Comparison of ENCODE assay signal across 10 mouse cellular contexts in genomic region chr15:78325671-78326339, GRCm38 (mm10). TPM values are rescaled to one million over a fixed set of nuclear protein-coding genes. Genes with fewer than 3 reads are reported as not detected.
A peak's percentile ranks its signal among the peaks of the same experiment; 100 is the strongest.
DNase-seq lines count a peak whose midpoint lies in the region; ATAC-seq and TF ChIP-seq lines count a peak whose summit lies in the region.
"Had no signal": no experiment of that assay in that cellular context is flagged by ENCODE, and none has a peak within 500 bp of the region (broad histone marks: within the 10 kb centered on the region; RNA-seq: fewer than 3 reads in every experiment).

TSS of gene Csf2rb (plus strand) at chr15:78325752.

- TF ChIP-seq CTCF in intestine, postnatal 0 days (IDR thresholded peaks at IDR 0.05; ENCODE audit: low read depth), result no peak
- no peak for TF ChIP-seq CTCF in bone marrow macrophage, adult 2 months (IDR thresholded peaks at IDR 0.05; ENCODE audit: low read depth, low read length)

- H3K9ac ChIP-seq in intestine, postnatal 0 days (ENCODE audit: low read depth, low read length), result 0 out of 2 replicates have a peak within 1 kb of the TSS, but pooled peaks have one; percentile 18
- no peak within 1 kb of the TSS for H3K9ac ChIP-seq in intestine, embryonic 15.5 days
- H3K9ac ChIP-seq in liver, embryonic 16.5 days (ENCODE audit: low read depth, low read length), result 0 out of 2 replicates have a peak within 1 kb of the TSS, but pooled peaks have one; percentile 28

- no peaks in the 10 kb centered on the region for H3K9me3 ChIP-seq in intestine, postnatal 0 days (ENCODE audit: control insufficient read depth)
- no peaks in the 10 kb centered on the region for H3K9me3 ChIP-seq in intestine, embryonic 15.5 days
- H3K9me3 ChIP-seq in liver, embryonic 16.5 days (replicated peaks; ENCODE audit: control insufficient read depth, low read length), result no peaks in the 10 kb centered on the region
- H3K9me3 ChIP-seq: hindbrain, embryonic 10.5 days had no signal

- no peaks in the 10 kb centered on the region for H3K27me3 ChIP-seq in intestine, postnatal 0 days (replicated peaks; ENCODE audit: control insufficient read depth, insufficient read depth, low read length)
- no peaks in the 10 kb centered on the region for H3K27me3 ChIP-seq in intestine, embryonic 15.5 days (replicated peaks)
- H3K27me3 ChIP-seq in liver, embryonic 16.5 days (ENCODE audit: control insufficient read depth, insufficient read depth, low read depth, low read length), result no peaks in the 10 kb centered on the region

- no peak within 1 kb of the TSS for H3K4me2 ChIP-seq in intestine, postnatal 0 days (replicated peaks; ENCODE audit: low read depth)
- no peak within 1 kb of the TSS for H3K4me2 ChIP-seq in intestine, embryonic 15.5 days (replicated peaks)
- no peak within 1 kb of the TSS for H3K4me2 ChIP-seq in liver, embryonic 16.5 days (ENCODE audit: low read depth, low read length)

- peak; percentile 36 for DNase-seq in skeletal muscle tissue, adult 2 months (ENCODE audit: low read depth, low spot score)
- no peak for DNase-seq in left cerebral cortex, adult 18-20 months (ENCODE audit: low spot score in 2 of 2)
- no peak for DNase-seq in neural tube, embryonic 10.5 days (ENCODE audit: extremely low spot score, low spot score)
- no peak for DNase-seq in MN1 (ENCODE audit: low spot score)

- WGBS in intestine, postnatal 0 days, result 56% methylated on average over 11 of the region's 11 CpGs
- 71% methylated on average over 11 of the region's 11 CpGs for WGBS in intestine, embryonic 15.5 days
- WGBS in liver, embryonic 16.5 days (ENCODE audit: insufficient replicate concordance), result 17% methylated on average over 11 of the region's 11 CpGs

- no peak for ATAC-seq in intestine, postnatal 0 days
- no peak for ATAC-seq in intestine, embryonic 15.5 days
- 0 out of 2 replicates have a peak, but pooled peaks have one; percentile 30 for ATAC-seq in liver, embryonic 16.5 days (ENCODE audit: low read depth)

- TF ChIP-seq POLR2A in bone marrow macrophage, adult 2 months (IDR thresholded peaks at IDR 0.05; ENCODE audit: borderline replicate concordance, low read depth, low read length), result peak; percentile 90

- no peak within 1 kb of the TSS for H3K27ac ChIP-seq in intestine, postnatal 0 days (ENCODE audit: low read depth, low read length)
- H3K27ac ChIP-seq in intestine, embryonic 15.5 days, result no peak within 1 kb of the TSS
- peak within 1 kb of the TSS; percentile 87 for H3K27ac ChIP-seq in bone marrow macrophage, adult 2 months (ENCODE audit: insufficient read depth, low read depth, low read length)
- peak within 1 kb of the TSS; percentile 25; the same call in 1 of the 2 replicates for H3K27ac ChIP-seq in liver, embryonic 16.5 days (ENCODE audit: low read length)
- H3K27ac ChIP-seq: hindbrain, embryonic 10.5 days had no signal

- no peaks in the 10 kb centered on the region for H3K36me3 ChIP-seq in intestine, postnatal 0 days (ENCODE audit: control insufficient read depth, insufficient read depth)
- H3K36me3 ChIP-seq in intestine, embryonic 15.5 days, result no peaks in the 10 kb centered on the region
- no peaks in the 10 kb centered on the region for H3K36me3 ChIP-seq in liver, embryonic 16.5 days (ENCODE audit: control insufficient read depth, insufficient read depth)
- H3K36me3 ChIP-seq: hindbrain, embryonic 10.5 days had no signal

- H3K4me1 ChIP-seq in intestine, postnatal 0 days (replicated peaks; ENCODE audit: control insufficient read depth, insufficient read depth, low read length), result no peaks in the 10 kb centered on the region
- 0 out of 2 replicates have a peak, but pooled peaks cover 2% of the 10 kb centered on the region for H3K4me1 ChIP-seq in intestine, embryonic 15.5 days (replicated peaks)
- H3K4me1 ChIP-seq in bone marrow macrophage, adult 2 months (ENCODE audit: control insufficient read depth, insufficient read depth, low read length), result peaks cover 58% of the 10 kb centered on the region
- peaks cover 2% of the 10 kb centered on the region; the same call in 1 of the 2 replicates for H3K4me1 ChIP-seq in liver, embryonic 16.5 days (ENCODE audit: control insufficient read depth, low read depth, low read length)

- no peak within 1 kb of the TSS for H3K4me3 ChIP-seq in intestine, postnatal 0 days (ENCODE audit: low read depth, low read length)
- no peak within 1 kb of the TSS for H3K4me3 ChIP-seq in intestine, embryonic 15.5 days (replicated peaks)
- peak within 1 kb of the TSS; percentile 72 for H3K4me3 ChIP-seq in bone marrow macrophage, adult 2 months (ENCODE audit: insufficient read depth, low read length)
- peak within 1 kb of the TSS; percentile 48 for H3K4me3 ChIP-seq in liver, embryonic 16.5 days (ENCODE audit: low read depth, low read length)
- H3K4me3 ChIP-seq: hindbrain, embryonic 10.5 days; myocyte had no signal

RNA-seq across cellular contexts. Expression of gene Csf2rb, which starts in this region (rescaled TPM):
- 1.3 and 1.6 TPM in 2 replicates for polyA plus RNA-seq in intestine, postnatal 0 days (2015; fragmentation: Nextera tagmentation; extraction: Ambion mirVana)
- 1.4 and 2.0 TPM in 2 replicates for polyA plus RNA-seq in intestine, embryonic 15.5 days (2015; fragmentation: Nextera tagmentation; extraction: Ambion mirVana)
- polyA plus RNA-seq in bone marrow macrophage, adult 2 months (2012; ENCODE audit: insufficient read depth, insufficient read length, missing spikeins), result 161 and 193 TPM in 2 replicates
- polyA plus RNA-seq in liver, embryonic 16.5 days (2015; fragmentation: Nextera tagmentation; extraction: Ambion mirVana), result 5.7 and 7.1 TPM in 2 replicates
- under 1 TPM; 0.66 to 1.00 TPM for total RNA-seq in left cerebral cortex, adult 18-20 months (2021)

Comparison
In these comparisons a context has a peak if more than half of its experiments do, and no peak if none do; other contexts are left out.
1. RNA of gene Csf2rb (polyA plus RNA-seq): 161 to 193 TPM in bone marrow macrophage, adult 2 months; 5.7 to 7.1 TPM in liver, embryonic 16.5 days, 1.3 to 1.6 TPM in intestine, postnatal 0 days and 1.4 to 2.0 TPM in intestine, embryonic 15.5 days; every median in the first group is over 10 times any median in the second.
2. H3K27ac ChIP-seq: peak in bone marrow macrophage, adult 2 months (single experiment) and liver, embryonic 16.5 days (single experiment); none in intestine, postnatal 0 days (single experiment) and intestine, embryonic 15.5 days (single experiment).
3. H3K4me3 ChIP-seq: peak in bone marrow macrophage, adult 2 months (single experiment) and liver, embryonic 16.5 days (single experiment); none in intestine, postnatal 0 days (single experiment) and intestine, embryonic 15.5 days (single experiment).